Mouse (Mus musculus) liver, adult 2 months (tissue): ENCODE results near the gene Skap1. TPM values are rescaled to one million over a fixed set of nuclear protein-coding genes. Genes with fewer than 3 reads are reported as not detected.

ENCODE experiments used
- DNase-seq: peaks from one replicate; pipeline ENCODE4 v3.0.0-alpha.2; 2011; ENCODE audit warnings: low read depth, low spot score; ENCODE audit errors: extremely low read depth
- H3K27ac ChIP-seq: fragments of 200-500 bp; replicated peaks from 2 replicates; pipeline ENCODE4 v1.5.1; 2012; ENCODE audit warnings: low read depth, mild to moderate bottlenecking, control low read depth, inconsistent platforms, low read length; ENCODE audit not compliant: insufficient read depth
- H3K27me3 ChIP-seq: fragments of 200-500 bp; 2 replicates; pipeline ENCODE4 v1.6.1; 2012; ENCODE audit warnings: mild to moderate bottlenecking, moderate library complexity, low read length, inconsistent platforms; ENCODE audit not compliant: control insufficient read depth, insufficient read depth
- H3K36me3 ChIP-seq: fragments of 200-500 bp; 2 replicates; pipeline ENCODE4 v1.6.1; 2012; ENCODE audit warnings: low read length, inconsistent platforms; ENCODE audit not compliant: control insufficient read depth, insufficient read depth
- H3K4me1 ChIP-seq: fragments of 200-500 bp; 2 replicates; pipeline ENCODE4 v1.6.1; 2011; ENCODE audit warnings: low read length; ENCODE audit not compliant: control insufficient read depth, insufficient read depth
- H3K4me3 ChIP-seq: fragments of 200-500 bp; 2 replicates; pipeline ENCODE4 v1.5.1; 2011; ENCODE audit warnings: low read depth, mild to moderate bottlenecking, control low read depth, low read length, moderate library complexity; ENCODE audit not compliant: insufficient read depth
- H3K79me2 ChIP-seq: fragments of 200-500 bp; 2 replicates; pipeline ENCODE4 v1.6.1; 2012; ENCODE audit warnings: inconsistent platforms, mild to moderate bottlenecking, low read length, moderate library complexity; ENCODE audit not compliant: control insufficient read depth, insufficient read depth
- H3K9ac ChIP-seq: fragments of 200-500 bp; 2 replicates; pipeline ENCODE4 v1.6.1; 2012; ENCODE audit warnings: low read depth, mild to moderate bottlenecking, control low read depth, inconsistent platforms, low read length
- CTCF ChIP-seq: fragments of 200-500 bp; IDR thresholded peaks from 2 replicates; pipeline ENCODE4 v1.5.1; 2011; ENCODE audit warnings: low read depth, low read length, control low read depth
- POLR2A ChIP-seq: fragments of 200-500 bp; IDR thresholded peaks from 2 replicates; pipeline ENCODE4 v1.6.1; 2011; ENCODE audit warnings: low read length, control low read depth; ENCODE audit not compliant: insufficient read depth; ENCODE audit errors: extremely low read depth
- WGBS: fragments of 180-500 bp; shearing (Covaris S2); methylation state at CpG from one replicate; pipeline ENCODE4 v1.1.7; 2018; 5-methylcytosine and 5-hydroxymethylcytosine counted together
- polyA plus RNA-seq: library from polyadenylated mRNA; depleted of rRNA; stranded (reverse); fragments of >200 nt; gene quantifications from 2 replicates; pipeline ENCODE4 v1.2.3, GENCODE M21; 2012; rRNA removed
- total RNA-seq: library from RNA; depleted of rRNA; stranded (reverse); fragments of >200 nt; gene quantifications from 2 replicates; pipeline ENCODE4 v1.2.3, GENCODE M21; 2014; rRNA removed

Gene Skap1
- total and polyA plus RNA-seq, 2 experiments: 0.40 to 0.92 TPM

GRCm38 (mm10) chr11:96796081-96796480 lies 331.7 kb downstream of the Skap1 start:
- no peaks in the 10 kb centered on the region for H3K4me1 ChIP-seq
- no peaks in the 10 kb centered on the region for H3K27me3 ChIP-seq
- TF ChIP-seq CTCF (no peak), POLR2A (no peak)
- H3K27ac ChIP-seq: no peak overlapping the region
- DNase-seq: no peak
- H3K4me3 ChIP-seq: no peak overlapping the region
- H3K36me3 ChIP-seq: peaks cover 10% of the 10 kb centered on the region; the same call in 1 of the 2 replicates
- 90% methylated on average over 2 of the region's 2 CpGs for WGBS
- no peak overlapping the region for H3K9ac ChIP-seq
- peaks cover 19% of the 10 kb centered on the region; the same call in 1 of the 2 replicates for H3K79me2 ChIP-seq

DNA sequence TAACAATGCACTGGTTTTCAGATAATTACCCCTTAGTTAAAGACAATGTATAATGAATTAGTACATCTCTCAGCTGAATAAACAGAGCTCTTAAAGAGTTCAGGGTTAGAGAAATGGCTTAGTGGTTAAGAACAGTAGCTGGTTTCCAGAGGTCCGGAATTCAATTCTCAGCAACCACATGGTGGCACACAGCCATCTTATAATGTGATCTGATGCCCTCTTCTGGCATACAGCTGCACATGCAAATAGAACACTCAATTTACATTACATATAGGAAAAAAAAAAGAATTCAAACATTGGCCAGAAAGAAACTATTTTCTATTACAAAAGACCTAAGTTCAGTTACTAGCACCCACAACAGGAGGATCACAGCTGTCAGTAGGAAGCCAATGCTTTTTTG lies 332.2 kb downstream of the Skap1 start:
- 57% methylated on average over 1 of the region's 1 CpGs for WGBS
- TF ChIP-seq POLR2A: no peak
- no peak for TF ChIP-seq CTCF
- no peak for DNase-seq
- Histone ChIP-seq H3K27ac (no peak overlapping the region), H3K79me2 (peaks cover 19% of the 10 kb centered on the region; the same call in 1 of the 2 replicates), H3K9ac (no peak overlapping the region), H3K4me1 (no peaks in the 10 kb centered on the region), H3K4me3 (no peak overlapping the region), H3K27me3 (no peaks in the 10 kb centered on the region), H3K36me3 (peaks cover 11% of the 10 kb centered on the region; the same call in 1 of the 2 replicates)

DNA sequence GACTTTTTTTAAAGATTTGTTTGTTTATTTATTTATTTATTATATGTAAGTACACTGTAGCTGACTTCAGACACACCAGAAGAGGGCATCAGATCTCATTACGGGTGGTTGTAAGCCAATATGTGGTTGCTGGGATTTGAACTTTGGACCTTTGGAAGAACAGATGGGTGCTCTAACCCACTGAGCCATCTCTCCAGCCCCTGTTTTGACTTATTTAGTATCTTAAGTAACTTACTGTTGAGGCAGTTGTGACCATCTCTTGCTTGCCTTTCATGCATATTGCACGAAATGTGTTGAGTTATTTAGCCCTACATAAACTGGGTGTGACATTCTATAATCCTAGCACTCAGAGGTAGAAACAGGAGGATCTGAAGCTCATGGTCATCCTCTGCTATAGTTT lies 335.1 kb downstream of the Skap1 start:
- H3K4me3 ChIP-seq: no peak overlapping the region
- H3K4me1 ChIP-seq: no peaks in the 10 kb centered on the region
- no peak for DNase-seq
- H3K27me3 ChIP-seq: no peaks in the 10 kb centered on the region
- peaks cover 25% of the 10 kb centered on the region for H3K36me3 ChIP-seq
- no peak for TF ChIP-seq POLR2A
- TF ChIP-seq CTCF: no peak
- H3K9ac ChIP-seq: no peak overlapping the region
- no peak overlapping the region for H3K27ac ChIP-seq
- 84% methylated on average over 2 of the region's 2 CpGs for WGBS
- peaks cover 18% of the 10 kb centered on the region; the same call in 1 of the 2 replicates for H3K79me2 ChIP-seq

GRCm38 (mm10) chr11:96805606-96806005 lies 341.2 kb downstream of the Skap1 start:
- peaks cover 38% of the 10 kb centered on the region for H3K36me3 ChIP-seq
- WGBS: 96% methylated on average over 5 of the region's 5 CpGs

GRCm38 (mm10) chr11:96808066-96808465 lies 343.7 kb downstream of the Skap1 start:
- TF ChIP-seq POLR2A: no peak
- no peak for TF ChIP-seq CTCF
- Histone ChIP-seq H3K9ac (no peak overlapping the region), H3K4me1 (no peaks in the 10 kb centered on the region), H3K27me3 (no peaks in the 10 kb centered on the region), H3K27ac (no peak overlapping the region), H3K79me2 (no peaks in the 10 kb centered on the region), H3K4me3 (no peak overlapping the region), H3K36me3 (peaks cover 24% of the 10 kb centered on the region)
- 33% methylated on average over 1 of the region's 1 CpGs for WGBS
- no peak for DNase-seq

More at GRCm38 (mm10) chr11:96805606-96806005, 341.2 kb downstream of the Skap1 start:
- H3K4me1 ChIP-seq: no peaks in the 10 kb centered on the region
- TF ChIP-seq CTCF (no peak), POLR2A (no peak)
- H3K27ac ChIP-seq: no peak overlapping the region
- no peaks in the 10 kb centered on the region for H3K27me3 ChIP-seq
- DNase-seq: no peak
- no peaks in the 10 kb centered on the region for H3K79me2 ChIP-seq
- no peak overlapping the region for H3K9ac ChIP-seq
- H3K4me3 ChIP-seq: no peak overlapping the region

Other genes with a start within 250 kb of the Skap1 start
- 0.07 TPM in 1 of 2 replicates, not detected in the other for gene Hoxb9, start 193.1 kb upstream of the Skap1 start, total RNA-seq
- gene Hoxb9, start 193.1 kb upstream of the Skap1 start, polyA plus RNA-seq: not detected in 2 replicates
- gene Hoxb8, start 182.7 kb upstream of the Skap1 start, total RNA-seq: not detected in 2 replicates
- gene Hoxb8, start 182.7 kb upstream of the Skap1 start, polyA plus RNA-seq: 0.04 TPM in 1 of 2 replicates, not detected in the other
- gene Hoxb7, start 178.0 kb upstream of the Skap1 start, total RNA-seq: 0.09 and 0.54 TPM in 2 replicates
- gene Hoxb7, start 178.0 kb upstream of the Skap1 start, polyA plus RNA-seq: 0.06 and 0.17 TPM in 2 replicates
- 0.07 TPM in 1 of 2 replicates, not detected in the other for gene Hoxb6, start 172.1 kb upstream of the Skap1 start, total RNA-seq
- gene Hoxb6, start 172.1 kb upstream of the Skap1 start, polyA plus RNA-seq: 0.15 and 0.30 TPM in 2 replicates
- gene Hoxb5, start 161.3 kb upstream of the Skap1 start, total RNA-seq: 0.09 and 0.20 TPM in 2 replicates
- 0.35 and 0.40 TPM in 2 replicates for gene Hoxb5, start 161.3 kb upstream of the Skap1 start, polyA plus RNA-seq
- 0.37 and 0.67 TPM in 2 replicates for gene Hoxb4, start 146.3 kb upstream of the Skap1 start, total RNA-seq
- gene Hoxb4, start 146.3 kb upstream of the Skap1 start, polyA plus RNA-seq: 0.55 and 0.91 TPM in 2 replicates
- gene Hoxb3, start 141.3 kb upstream of the Skap1 start, total RNA-seq: 0.18 and 0.47 TPM in 2 replicates
- 0.47 and 0.48 TPM in 2 replicates for gene Hoxb3, start 141.3 kb upstream of the Skap1 start, polyA plus RNA-seq
- gene Hoxb2, start 114.1 kb upstream of the Skap1 start, total RNA-seq: 0.46 and 0.60 TPM in 2 replicates
- gene Hoxb2, start 114.1 kb upstream of the Skap1 start, polyA plus RNA-seq: 0.98 and 1.3 TPM in 2 replicates
- gene Hoxb1, start 98.8 kb upstream of the Skap1 start, total RNA-seq: not detected in 2 replicates
- gene Hoxb1, start 98.8 kb upstream of the Skap1 start, polyA plus RNA-seq: not detected in 2 replicates